Mouse (Mus musculus): ENCODE results near the gene Mcm6. TPM values are rescaled to one million over a fixed set of nuclear protein-coding genes. Genes with fewer than 3 reads are reported as not detected.

The Mcm6 gene
- polyA plus RNA-seq, 1 experiment from 2014 or later: 44.9 TPM

DNA sequence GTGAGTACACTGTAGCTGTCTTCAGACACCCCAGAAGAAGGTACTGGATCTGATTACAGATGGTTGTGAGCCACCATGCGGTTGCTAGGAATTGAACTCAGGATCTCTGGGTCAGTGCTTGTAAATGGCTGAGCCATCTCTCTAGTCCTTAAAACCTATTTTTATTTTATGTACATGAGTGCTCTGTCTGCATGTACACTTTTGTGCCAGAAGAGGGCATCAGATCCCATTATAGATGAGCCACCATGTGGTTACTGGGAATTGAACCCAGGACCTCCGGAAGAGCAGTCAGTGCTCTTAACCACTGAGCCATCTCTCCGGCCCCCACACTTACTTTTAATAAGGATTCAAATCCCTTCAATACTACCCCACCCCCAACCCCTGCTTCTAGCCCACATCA, 76.5 kb downstream of the Mcm6 start:
- H3K9ac ChIP-seq (ENCODE audit: low read depth, low read length): no peak overlapping the region
- 100% methylated on average over 3 of the region's 3 CpGs for WGBS
- H3K27me3 ChIP-seq (ENCODE audit: control insufficient read depth, insufficient read depth, low read depth, low read length): no peaks in the 10 kb centered on the region
- H3K4me3 ChIP-seq (ENCODE audit: low read depth, low read length): no peak overlapping the region
- no peaks in the 10 kb centered on the region for H3K9me3 ChIP-seq (replicated peaks; ENCODE audit: control insufficient read depth, low read length, poor library complexity, severe bottlenecking)
- ATAC-seq: no peak
- no peak overlapping the region for H3K27ac ChIP-seq (ENCODE audit: low read length)
- H3K4me1 ChIP-seq (ENCODE audit: control insufficient read depth, insufficient read depth, low read length): no peaks in the 10 kb centered on the region
- H3K36me3 ChIP-seq (ENCODE audit: control insufficient read depth, insufficient read depth, low read length): peaks cover 17% of the 10 kb centered on the region
- H3K4me2 ChIP-seq (ENCODE audit: low read length): no peak overlapping the region

DNA sequence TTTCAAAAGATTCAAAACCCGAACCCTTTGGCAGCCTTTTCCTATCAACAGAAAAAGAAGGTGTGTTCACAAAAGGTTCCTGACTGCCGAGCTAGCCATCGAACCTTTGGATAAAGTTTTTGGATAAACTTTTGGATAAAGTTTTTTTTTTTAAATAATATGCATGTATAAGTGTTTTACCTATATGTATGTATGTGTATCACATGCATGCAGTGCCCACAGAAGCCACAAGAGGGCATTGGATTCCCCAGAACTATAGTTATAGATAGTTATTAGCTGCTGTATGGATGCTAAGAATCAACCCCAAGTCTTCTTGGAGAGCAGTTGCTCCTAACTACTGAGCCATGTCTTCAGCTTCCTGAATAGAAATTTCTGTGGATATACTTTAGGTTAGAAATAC, 77.7 kb downstream of the Mcm6 start:
- H3K4me1 ChIP-seq (ENCODE audit: control insufficient read depth, insufficient read depth, low read length): no peaks in the 10 kb centered on the region
- H3K27me3 ChIP-seq (ENCODE audit: control insufficient read depth, insufficient read depth, low read depth, low read length): no peaks in the 10 kb centered on the region
- no peak for ATAC-seq
- H3K27ac ChIP-seq (ENCODE audit: low read length): no peak overlapping the region
- no peak overlapping the region for H3K4me2 ChIP-seq (ENCODE audit: low read length)
- no peak overlapping the region for H3K4me3 ChIP-seq (ENCODE audit: low read depth, low read length)
- peaks cover 22% of the 10 kb centered on the region for H3K36me3 ChIP-seq (ENCODE audit: control insufficient read depth, insufficient read depth, low read length)
- no peak overlapping the region for H3K9ac ChIP-seq (ENCODE audit: low read depth, low read length)
- 98% methylated on average over 3 of the region's 3 CpGs for WGBS
- no peaks in the 10 kb centered on the region for H3K9me3 ChIP-seq (replicated peaks; ENCODE audit: control insufficient read depth, low read length, poor library complexity, severe bottlenecking)

Other genes with a start within 250 kb of the Mcm6 start
- gene Ubxn4, start 115.7 kb downstream of the Mcm6 start, polyA plus RNA-seq (2015; fragmentation: Nextera tagmentation; extraction: Ambion mirVana): 78.7 and 87.5 TPM in 2 replicates
- 0.05 and 0.50 TPM in 2 replicates for gene Lct, start 31.3 kb downstream of the Mcm6 start, polyA plus RNA-seq (2015; fragmentation: Nextera tagmentation; extraction: Ambion mirVana)
- gene Dars, start 57.7 kb upstream of the Mcm6 start, polyA plus RNA-seq (2015; fragmentation: Nextera tagmentation; extraction: Ambion mirVana): 123 and 124 TPM in 2 replicates
- gene Cxcr4, start 232.6 kb upstream of the Mcm6 start, polyA plus RNA-seq (2015; fragmentation: Nextera tagmentation; extraction: Ambion mirVana): 4.0 and 5.6 TPM in 2 replicates